Mouse (Mus musculus): ENCODE measurements around the gene Apol9a. TPM values are rescaled to one million over a fixed set of nuclear protein-coding genes. Genes with fewer than 3 reads are reported as not detected.
"Not testable (repeated sequence)": the region's sequence is repeated elsewhere in the genome, so short reads cannot be mapped to it uniquely, and the experiment has no call there.

Gene Apol9a
- total RNA-seq (2021), result not detected
- long read RNA-seq, experiment 1, result 0 reads
- long read RNA-seq, experiment 2, result 0 reads

GRCm38 (mm10) chr15:77411035-77411434, at the start of gene Apol9a:
Gene Apol9a (minus strand): TSS chr15:77411135.
- DNase-seq; H3K27ac ChIP-seq; intact Hi-C loops (cut with DNase I); H3K4me3 ChIP-seq: not testable (repeated sequence)

GRCm38 (mm10) chr15:77449927-77450326, 39.0 kb upstream of the Apol9a start:
- TF ChIP-seq CTCF (IDR thresholded peaks at IDR 0.05), result peak; percentile 32
- DNase-seq, result peak; percentile 22
- H3K27ac ChIP-seq; H3K4me3 ChIP-seq; intact Hi-C loops (cut with DNase I): not testable (repeated sequence)

GRCm38 (mm10) chr15:77447392-77447791, 36.5 kb upstream of the Apol9a start, which contains the start of gene Apol7b:
Gene Apol7b (minus strand): TSS chr15:77447492.
- intact Hi-C loops (cut with DNase I); H3K4me3 ChIP-seq; H3K27ac ChIP-seq; DNase-seq: not testable (repeated sequence)

GRCm38 (mm10) chr15:77445668-77446067, 34.7 kb upstream of the Apol9a start:
- H3K27ac ChIP-seq; intact Hi-C loops (cut with DNase I): not testable (repeated sequence)

GRCm38 (mm10) chr15:77444746-77445145, 33.8 kb upstream of the Apol9a start:
- DNase-seq; H3K4me3 ChIP-seq; intact Hi-C loops (cut with DNase I); H3K27ac ChIP-seq: not testable (repeated sequence)

More at GRCm38 (mm10) chr15:77445668-77446067, 34.7 kb upstream of the Apol9a start:
- H3K4me3 ChIP-seq, DNase-seq: not testable (repeated sequence)

GRCm38 (mm10) chr15:77428690-77429448, 17.9 kb upstream of the Apol9a start:
- DNase-seq, H3K4me3 ChIP-seq, H3K27ac ChIP-seq: not testable (repeated sequence)
- intact Hi-C loops (cut with DNase I), result loop anchor here (10.0 kb wide), 1 partner anchor 286 kb away; no protein-coding TSS in a partner anchor

- not testable (repeated sequence) for DNase-seq, H3K27ac ChIP-seq, H3K4me3 ChIP-seq
- intact Hi-C loops (cut with DNase I), result loop anchor here (10.0 kb wide), 1 partner anchor 292 kb away; no protein-coding TSS in a partner anchor
These were observed 12.0 kb upstream of the Apol9a start for GRCm38 (mm10) chr15:77422925-77423324.

- H3K27ac ChIP-seq, H3K4me3 ChIP-seq, DNase-seq: not testable (repeated sequence)
- intact Hi-C loops (cut with DNase I), result loop anchor here (10.0 kb wide), 1 partner anchor 295 kb away; no protein-coding TSS in a partner anchor
These were observed 8.7 kb upstream of the Apol9a start for GRCm38 (mm10) chr15:77419657-77420056.

GRCm38 (mm10) chr15:77416655-77417333, 5.9 kb upstream of the Apol9a start:
- DNase-seq; intact Hi-C loops (cut with DNase I); H3K27ac ChIP-seq; H3K4me3 ChIP-seq: not testable (repeated sequence)

- DNase-seq; H3K27ac ChIP-seq; H3K4me3 ChIP-seq; intact Hi-C loops (cut with DNase I): not testable (repeated sequence)
These were observed 4.7 kb upstream of the Apol9a start for GRCm38 (mm10) chr15:77415653-77416052.

- TF ChIP-seq CTCF (IDR thresholded peaks at IDR 0.05), result peak; percentile 59
- intact Hi-C loops (cut with DNase I); DNase-seq; H3K27ac ChIP-seq; H3K4me3 ChIP-seq: not testable (repeated sequence)
These were observed 1.8 kb upstream of the Apol9a start for GRCm38 (mm10) chr15:77412695-77413094.

GRCm38 (mm10) chr15:77406370-77406769, 4.6 kb downstream of the Apol9a start:
- intact Hi-C loops (cut with DNase I); H3K4me3 ChIP-seq; DNase-seq; H3K27ac ChIP-seq: not testable (repeated sequence)

- intact Hi-C loops (cut with DNase I); H3K4me3 ChIP-seq; H3K27ac ChIP-seq: not testable (repeated sequence)
- DNase-seq, result peak; percentile 48
- TF ChIP-seq CTCF (IDR thresholded peaks at IDR 0.05), result peak; percentile 52
These were observed 11.9 kb downstream of the Apol9a start, which contains the start of gene Apol7a for GRCm38 (mm10) chr15:77399027-77399426. Gene Apol7a (minus strand): TSS chr15:77399110.

- H3K4me3 ChIP-seq; intact Hi-C loops (cut with DNase I): not testable (repeated sequence)
- peak overlapping the region; percentile 40; the same call in 1 of the 2 replicates for H3K27ac ChIP-seq
- DNase-seq, result peak; percentile 66
These were observed 13.3 kb downstream of the Apol9a start for GRCm38 (mm10) chr15:77397450-77398132.

GRCm38 (mm10) chr15:77393832-77394231, 17.1 kb downstream of the Apol9a start:
- H3K4me3 ChIP-seq; H3K27ac ChIP-seq; DNase-seq; intact Hi-C loops (cut with DNase I): not testable (repeated sequence)

All from gastrocnemius, adult 2 months (tissue).